Mouse (Mus musculus): Measurements from ENCODE around the gene Atp6v0a1.
"Not testable (repeated sequence)": the region's sequence is repeated elsewhere in the genome, so short reads cannot be mapped to it uniquely, and the experiment has no call there.

Atp6v0a1 gene

GRCm38 (mm10) chr11:100981236-100981635 is 28.0 kb upstream of the Atp6v0a1 start:
- no peak for DNase-seq (ENCODE audit: low spot score)

GRCm38 (mm10) chr11:100982087-100982486 is 27.2 kb upstream of the Atp6v0a1 start:
- DNase-seq (ENCODE audit: low spot score), result no peak

- peak; percentile 74 for DNase-seq (ENCODE audit: low spot score)
These were observed 26.0 kb upstream of the Atp6v0a1 start for GRCm38 (mm10) chr11:100983125-100983777.

GRCm38 (mm10) chr11:100983778-100984131 is 25.5 kb upstream of the Atp6v0a1 start:
- no peak for DNase-seq (ENCODE audit: low spot score)

GRCm38 (mm10) chr11:100985607-100986006 is 23.6 kb upstream of the Atp6v0a1 start:
- no peak for DNase-seq (ENCODE audit: low spot score)

GRCm38 (mm10) chr11:100988674-100989073 is 20.6 kb upstream of the Atp6v0a1 start:
- DNase-seq (ENCODE audit: low spot score), result no peak

- no peak for DNase-seq (ENCODE audit: low spot score)
These were observed 19.6 kb upstream of the Atp6v0a1 start for GRCm38 (mm10) chr11:100989666-100990065.

GRCm38 (mm10) chr11:100991027-100991534 is 18.2 kb upstream of the Atp6v0a1 start:
- DNase-seq (ENCODE audit: low spot score), result no peak

GRCm38 (mm10) chr11:100993437-100993836 is 15.8 kb upstream of the Atp6v0a1 start:
- no peak for DNase-seq (ENCODE audit: low spot score)

- no peak for DNase-seq (ENCODE audit: low spot score)
These were observed 15.0 kb upstream of the Atp6v0a1 start for GRCm38 (mm10) chr11:100994233-100994632.

- no peak for DNase-seq (ENCODE audit: low spot score)
These were observed 14.6 kb upstream of the Atp6v0a1 start for GRCm38 (mm10) chr11:100994655-100995054.

GRCm38 (mm10) chr11:100996501-100996900 is 12.8 kb upstream of the Atp6v0a1 start:
- no peak for DNase-seq (ENCODE audit: low spot score)

- no peak for DNase-seq (ENCODE audit: low spot score)
These were observed 10.4 kb upstream of the Atp6v0a1 start for GRCm38 (mm10) chr11:100998836-100999235.

GRCm38 (mm10) chr11:100999254-100999653 is 10.0 kb upstream of the Atp6v0a1 start:
- no peak for DNase-seq (ENCODE audit: low spot score)

- not testable (repeated sequence) for DNase-seq (ENCODE audit: low spot score)
These were observed 7.2 kb upstream of the Atp6v0a1 start for GRCm38 (mm10) chr11:101001875-101002552.

GRCm38 (mm10) chr11:101003025-101003685 is 6.1 kb upstream of the Atp6v0a1 start:
- no peak for DNase-seq (ENCODE audit: low spot score)

- peak; percentile 17 for DNase-seq (ENCODE audit: low spot score)
These were observed 826 bp upstream of the Atp6v0a1 start for GRCm38 (mm10) chr11:101008206-101009045.

GRCm38 (mm10) chr11:101009888-101010784 is 884 bp downstream of the Atp6v0a1 start:
- DNase-seq (ENCODE audit: low spot score), result peak; percentile 29

GRCm38 (mm10) chr11:101011641-101012040 is 2.4 kb downstream of the Atp6v0a1 start:
- DNase-seq (ENCODE audit: low spot score), result no peak

GRCm38 (mm10) chr11:101023371-101023770 is 14.1 kb downstream of the Atp6v0a1 start:
- peak; percentile 9 for DNase-seq (ENCODE audit: low spot score)

- no peak for DNase-seq (ENCODE audit: low spot score)
These were observed 14.7 kb downstream of the Atp6v0a1 start for GRCm38 (mm10) chr11:101024001-101024400.
